Mouse (Mus musculus): ENCODE results near the gene Tgoln1. TPM values are rescaled to one million over a fixed set of nuclear protein-coding genes. Genes with fewer than 3 reads are reported as not detected.
A peak's percentile ranks its signal among the peaks of the same experiment; 100 is the strongest.

The Tgoln1 gene
- polyA plus RNA-seq, 1 experiment from 2014 or later: 37.5 TPM

GRCm38 (mm10) chr6:72648002-72648595 is 31.3 kb upstream of the Tgoln1 start:
- Histone ChIP-seq H3K9ac (no peak overlapping the region), H3K4me2 (no peak overlapping the region), H3K4me1 (peaks cover 27% of the 10 kb centered on the region), H3K9me3 (replicated peaks) (no peaks in the 10 kb centered on the region), H3K27ac (no peak overlapping the region), H3K36me3 (peaks cover 8% of the 10 kb centered on the region; the same call in 1 of the 2 replicates), H3K4me3 (replicated peaks) (no peak overlapping the region), H3K27me3 (no peaks in the 10 kb centered on the region)
- WGBS: 55% methylated on average over 12 of the region's 12 CpGs
- no peak for ATAC-seq (replicated peaks; ENCODE audit: low FRiP score)

GRCm38 (mm10) chr6:72647383-72647820 is 30.6 kb upstream of the Tgoln1 start:
- WGBS: 51% methylated on average over 10 of the region's 10 CpGs

GRCm38 (mm10) chr6:72645364-72645763 is 28.6 kb upstream of the Tgoln1 start:
- Histone ChIP-seq H3K27me3 (no peaks in the 10 kb centered on the region), H3K4me1 (peaks cover 25% of the 10 kb centered on the region), H3K27ac (no peak overlapping the region), H3K9me3 (replicated peaks) (no peaks in the 10 kb centered on the region), H3K9ac (no peak overlapping the region), H3K36me3 (peaks cover 8% of the 10 kb centered on the region; the same call in 1 of the 2 replicates), H3K4me2 (no peak overlapping the region), H3K4me3 (replicated peaks) (no peak overlapping the region)
- 87% methylated on average over 7 of the region's 7 CpGs for WGBS
- ATAC-seq (replicated peaks; ENCODE audit: low FRiP score): no peak

More at GRCm38 (mm10) chr6:72647383-72647820, 30.6 kb upstream of the Tgoln1 start:
- H3K4me1 ChIP-seq: peaks cover 27% of the 10 kb centered on the region
- no peak overlapping the region for H3K27ac ChIP-seq
- no peak overlapping the region for H3K9ac ChIP-seq
- H3K9me3 ChIP-seq (replicated peaks): no peaks in the 10 kb centered on the region
- H3K27me3 ChIP-seq: no peaks in the 10 kb centered on the region
- H3K36me3 ChIP-seq: peaks cover 8% of the 10 kb centered on the region; the same call in 1 of the 2 replicates
- ATAC-seq (replicated peaks; ENCODE audit: low FRiP score): peak; percentile 9; the same call in 1 of the 2 replicates
- no peak overlapping the region for H3K4me3 ChIP-seq (replicated peaks)
- no peak overlapping the region for H3K4me2 ChIP-seq

GRCm38 (mm10) chr6:72644576-72644975 is 27.8 kb upstream of the Tgoln1 start:
- no peak overlapping the region for H3K4me2 ChIP-seq

GRCm38 (mm10) chr6:72641218-72641954 is 24.6 kb upstream of the Tgoln1 start:
- Histone ChIP-seq H3K36me3 (peaks cover under 1% of the 10 kb centered on the region; the same call in 1 of the 2 replicates), H3K27ac (no peak overlapping the region), H3K4me2 (no peak overlapping the region), H3K9ac (no peak overlapping the region), H3K27me3 (no peaks in the 10 kb centered on the region), H3K9me3 (replicated peaks) (no peaks in the 10 kb centered on the region), H3K4me1 (peaks cover 16% of the 10 kb centered on the region), H3K4me3 (replicated peaks) (no peak overlapping the region)
- WGBS: 78% methylated on average over 18 of the region's 18 CpGs
- ATAC-seq (replicated peaks; ENCODE audit: low FRiP score): no peak

More at GRCm38 (mm10) chr6:72644576-72644975, 27.8 kb upstream of the Tgoln1 start:
- no peak overlapping the region for H3K9ac ChIP-seq
- H3K27ac ChIP-seq: no peak overlapping the region
- no peak for ATAC-seq (replicated peaks; ENCODE audit: low FRiP score)
- 81% methylated on average over 4 of the region's 4 CpGs for WGBS
- no peak overlapping the region for H3K4me3 ChIP-seq (replicated peaks)
- H3K4me1 ChIP-seq: peaks cover 17% of the 10 kb centered on the region
- peaks cover 8% of the 10 kb centered on the region; the same call in 1 of the 2 replicates for H3K36me3 ChIP-seq
- H3K27me3 ChIP-seq: no peaks in the 10 kb centered on the region
- no peaks in the 10 kb centered on the region for H3K9me3 ChIP-seq (replicated peaks)

- Histone ChIP-seq H3K9me3 (replicated peaks) (no peaks in the 10 kb centered on the region), H3K27ac (peak overlapping the region; percentile 70), H3K9ac (no peak overlapping the region), H3K4me2 (no peak overlapping the region), H3K4me1 (peaks cover 23% of the 10 kb centered on the region), H3K27me3 (no peaks in the 10 kb centered on the region), H3K36me3 (peaks cover 16% of the 10 kb centered on the region), H3K4me3 (replicated peaks) (no peak overlapping the region)
- WGBS: 81% methylated on average over 3 of the region's 3 CpGs
- ATAC-seq (replicated peaks; ENCODE audit: low FRiP score): no peak
Observed at GRCm38 (mm10) chr6:72636940-72637339, 20.1 kb upstream of the Tgoln1 start.

- Histone ChIP-seq H3K4me3 (replicated peaks) (no peak overlapping the region), H3K27ac (peak overlapping the region; percentile 70), H3K27me3 (no peaks in the 10 kb centered on the region), H3K9ac (no peak overlapping the region), H3K4me1 (peaks cover 17% of the 10 kb centered on the region), H3K9me3 (replicated peaks) (no peaks in the 10 kb centered on the region), H3K4me2 (no peak overlapping the region; the same call in 1 of the 2 replicates), H3K36me3 (peaks cover 26% of the 10 kb centered on the region)
- 35% methylated on average over 12 of the region's 12 CpGs for WGBS
- ATAC-seq (replicated peaks; ENCODE audit: low FRiP score): peak; percentile 84
Observed at GRCm38 (mm10) chr6:72635760-72636431, 19.1 kb upstream of the Tgoln1 start.

GRCm38 (mm10) chr6:72634311-72634710 is 17.5 kb upstream of the Tgoln1 start:
- peaks cover 17% of the 10 kb centered on the region for H3K4me1 ChIP-seq
- no peak overlapping the region for H3K4me2 ChIP-seq
- ATAC-seq (replicated peaks; ENCODE audit: low FRiP score): no peak
- H3K27ac ChIP-seq: no peak overlapping the region
- H3K27me3 ChIP-seq: no peaks in the 10 kb centered on the region
- H3K4me3 ChIP-seq (replicated peaks): no peak overlapping the region
- WGBS: 41% methylated on average over 10 of the region's 10 CpGs
- H3K9me3 ChIP-seq (replicated peaks): no peaks in the 10 kb centered on the region
- H3K9ac ChIP-seq: no peak overlapping the region
- peaks cover 42% of the 10 kb centered on the region for H3K36me3 ChIP-seq

- WGBS: 65% methylated on average over 6 of the region's 6 CpGs
- Histone ChIP-seq H3K9me3 (replicated peaks) (no peaks in the 10 kb centered on the region), H3K9ac (no peak overlapping the region), H3K27ac (0 out of 2 replicates have a peak overlapping the region, but pooled peaks have one; percentile 18), H3K27me3 (no peaks in the 10 kb centered on the region), H3K4me3 (replicated peaks) (no peak overlapping the region), H3K4me2 (no peak overlapping the region), H3K36me3 (peaks cover 65% of the 10 kb centered on the region), H3K4me1 (peaks cover 16% of the 10 kb centered on the region)
- ATAC-seq (replicated peaks; ENCODE audit: low FRiP score): no peak
Observed at GRCm38 (mm10) chr6:72631700-72632099, 14.9 kb upstream of the Tgoln1 start.

GRCm38 (mm10) chr6:72630961-72631360 is 14.2 kb upstream of the Tgoln1 start:
- Histone ChIP-seq H3K4me1 (peaks cover 8% of the 10 kb centered on the region), H3K27me3 (no peaks in the 10 kb centered on the region), H3K4me2 (no peak overlapping the region), H3K27ac (no peak overlapping the region), H3K4me3 (replicated peaks) (no peak overlapping the region), H3K36me3 (peaks cover 73% of the 10 kb centered on the region), H3K9me3 (replicated peaks) (no peaks in the 10 kb centered on the region), H3K9ac (no peak overlapping the region)
- ATAC-seq (replicated peaks; ENCODE audit: low FRiP score): no peak
- 86% methylated on average over 14 of the region's 14 CpGs for WGBS

- no peak overlapping the region for H3K4me3 ChIP-seq (replicated peaks)
- H3K36me3 ChIP-seq: peaks cover 76% of the 10 kb centered on the region
- no peak overlapping the region for H3K9ac ChIP-seq
- H3K4me1 ChIP-seq: peaks cover 5% of the 10 kb centered on the region
- 90% methylated on average over 2 of the region's 2 CpGs for WGBS
- H3K27ac ChIP-seq: no peak overlapping the region
- no peak overlapping the region for H3K4me2 ChIP-seq
- no peak for ATAC-seq (replicated peaks; ENCODE audit: low FRiP score)
- no peaks in the 10 kb centered on the region for H3K27me3 ChIP-seq
- no peaks in the 10 kb centered on the region for H3K9me3 ChIP-seq (replicated peaks)
Observed at GRCm38 (mm10) chr6:72630370-72630769, 13.6 kb upstream of the Tgoln1 start.

GRCm38 (mm10) chr6:72627276-72627675 is 10.5 kb upstream of the Tgoln1 start:
- peak overlapping the region; percentile 70 for H3K27ac ChIP-seq
- peaks cover 5% of the 10 kb centered on the region for H3K4me1 ChIP-seq
- peaks cover 64% of the 10 kb centered on the region for H3K36me3 ChIP-seq
- no peak overlapping the region; the same call in 1 of the 2 replicates for H3K4me3 ChIP-seq (replicated peaks)
- WGBS: 67% methylated on average over 16 of the region's 16 CpGs
- no peaks in the 10 kb centered on the region for H3K9me3 ChIP-seq (replicated peaks)
- peak; percentile 82 for ATAC-seq (replicated peaks; ENCODE audit: low FRiP score)
- no peak overlapping the region for H3K4me2 ChIP-seq
- H3K27me3 ChIP-seq: no peaks in the 10 kb centered on the region
- H3K9ac ChIP-seq: peak overlapping the region; percentile 10; the same call in 1 of the 2 replicates

Data from kidney, embryonic 15.5 days (tissue).